Mouse (Mus musculus): Measurements from ENCODE around the gene Nkx2-3. TPM values are rescaled to one million over a fixed set of nuclear protein-coding genes. Genes with fewer than 3 reads are reported as not detected.

Gene Nkx2-3
- total RNA-seq, 1 experiment from 2014 or later = not detected

DNA sequence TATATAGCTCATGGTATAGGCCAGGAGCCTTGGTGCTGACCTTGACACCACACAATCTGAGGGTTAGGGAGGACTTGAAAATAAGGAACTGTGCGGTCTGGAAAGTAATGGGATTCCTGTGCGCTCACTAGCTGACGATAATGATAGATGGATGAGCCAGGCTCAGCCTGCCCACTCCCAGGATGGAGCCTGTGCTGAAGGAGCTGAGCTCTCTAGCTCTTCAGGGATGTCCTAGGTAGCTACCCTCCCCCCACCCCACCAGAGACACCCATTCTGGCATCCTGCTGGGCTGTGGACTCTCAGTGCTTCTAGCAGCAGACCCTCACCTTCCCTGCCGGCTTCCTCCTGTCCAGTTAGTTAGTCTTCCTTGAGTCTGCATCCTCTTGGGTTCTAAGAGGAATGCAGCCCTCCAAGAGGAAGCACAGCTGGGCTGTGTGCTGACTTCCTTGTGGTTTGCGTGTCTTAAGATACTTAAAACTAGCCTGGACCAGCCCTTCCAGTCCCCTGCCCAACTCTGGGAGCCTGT, 6.4 kb downstream of the Nkx2-3 start:
- DNase-seq = no peak

DNA sequence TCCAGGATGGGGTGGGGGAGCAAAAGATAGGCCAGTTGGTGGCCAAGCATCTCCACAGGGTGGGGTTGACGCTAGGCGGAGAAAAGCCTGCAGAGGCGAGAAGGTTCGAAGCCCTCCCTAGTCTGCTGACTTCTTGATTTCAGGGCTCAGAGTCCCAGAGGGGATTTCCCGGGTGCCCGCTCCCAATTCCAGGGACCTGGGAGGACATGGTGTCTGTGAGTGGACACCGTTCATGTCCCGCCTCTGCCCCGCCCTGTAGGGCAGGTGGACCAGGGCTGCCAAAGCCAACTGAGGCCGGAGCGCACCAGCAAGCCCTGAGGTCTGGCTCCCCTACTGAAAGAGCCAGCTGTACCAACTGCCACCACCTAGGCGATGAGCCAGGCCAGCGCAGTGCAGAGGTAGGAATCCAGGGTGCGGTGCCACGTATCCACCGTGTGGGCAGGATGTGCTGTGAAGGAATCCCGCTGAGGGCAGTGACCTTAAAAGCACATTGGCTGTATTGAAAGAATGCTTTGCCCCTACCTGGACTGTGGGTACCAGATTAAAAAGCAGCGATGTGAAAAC, 7.9 kb downstream of the Nkx2-3 start:
- no peak for DNase-seq

DNA sequence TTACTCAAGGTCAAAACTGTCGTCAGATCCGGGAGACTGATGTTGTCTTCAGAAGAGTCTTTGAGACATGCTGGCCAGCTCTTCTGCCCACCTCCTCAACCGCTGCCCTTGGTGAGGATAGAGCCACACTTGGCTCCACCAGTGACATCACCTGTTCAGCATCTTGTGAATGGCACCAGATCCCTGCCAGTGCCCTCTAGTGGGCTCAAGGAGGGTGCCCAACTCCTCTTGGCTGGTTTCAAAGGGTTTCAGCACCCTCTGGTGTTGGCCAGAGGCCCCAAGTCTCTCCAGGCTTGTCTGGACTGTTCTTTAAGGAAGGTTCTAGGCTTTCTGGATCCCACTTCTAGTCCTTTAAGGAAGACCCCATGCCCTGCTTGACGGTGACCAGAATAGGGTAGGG, 11.8 kb downstream of the Nkx2-3 start:
- DNase-seq = peak; percentile 63

DNA sequence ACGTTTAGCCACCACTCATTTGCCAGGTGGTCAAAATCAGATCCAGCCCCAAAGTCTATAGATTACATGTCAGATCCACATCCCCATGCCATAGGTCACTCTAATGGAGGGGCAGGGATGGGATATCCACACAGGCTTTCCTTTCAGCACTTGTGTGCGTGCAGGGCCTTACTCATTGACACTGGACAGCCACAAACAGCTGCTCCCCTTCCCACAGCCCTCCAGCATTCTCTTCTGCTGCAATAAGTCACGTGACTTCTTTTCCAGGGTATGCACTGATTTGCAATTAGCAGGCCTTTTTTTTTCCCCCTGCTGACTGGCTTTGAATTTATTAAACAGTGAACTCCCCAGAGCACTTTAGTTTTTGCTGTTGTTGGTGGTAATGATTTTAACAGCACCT, 14.0 kb downstream of the Nkx2-3 start:
- DNase-seq = no peak

DNA sequence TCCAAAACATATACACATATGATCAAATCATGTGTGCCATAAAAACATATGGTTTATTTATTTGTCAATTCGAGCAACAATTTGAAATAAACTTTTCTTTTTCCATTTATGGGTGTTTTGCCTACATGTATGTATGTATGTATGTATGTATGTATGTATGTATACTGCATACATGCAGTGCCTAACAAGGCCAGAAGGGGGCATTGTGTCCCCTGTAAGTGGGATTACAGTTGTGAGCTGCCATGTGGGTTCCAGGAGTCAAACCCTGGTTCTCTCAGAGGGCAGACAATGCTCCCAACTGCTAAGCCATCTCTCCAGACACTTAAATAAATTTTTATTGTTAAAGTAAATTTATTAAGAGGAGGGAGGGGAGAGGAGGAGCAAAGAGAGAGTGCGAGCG, 15.2 kb downstream of the Nkx2-3 start:
- no peak for DNase-seq

DNA sequence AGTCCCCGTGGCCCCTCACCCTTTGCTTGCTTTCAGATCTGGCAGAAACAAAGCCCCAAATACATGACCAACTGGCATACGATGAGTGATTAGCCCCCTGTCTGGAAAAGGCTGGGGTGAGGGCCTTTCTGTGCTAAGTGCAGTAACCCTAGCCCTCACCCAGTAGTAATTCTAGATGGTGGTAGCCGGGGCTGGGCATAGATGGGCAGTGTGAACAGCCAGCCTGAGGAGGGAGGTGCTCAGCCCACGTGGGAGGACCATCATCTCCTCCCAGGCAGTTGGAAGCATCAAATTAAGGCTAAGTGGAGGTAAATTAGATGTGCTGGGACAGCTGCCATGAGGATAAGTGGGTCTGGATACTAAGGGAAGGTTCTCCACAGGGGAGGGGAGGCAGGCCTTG, 17.0 kb downstream of the Nkx2-3 start:
- DNase-seq = no peak

DNA sequence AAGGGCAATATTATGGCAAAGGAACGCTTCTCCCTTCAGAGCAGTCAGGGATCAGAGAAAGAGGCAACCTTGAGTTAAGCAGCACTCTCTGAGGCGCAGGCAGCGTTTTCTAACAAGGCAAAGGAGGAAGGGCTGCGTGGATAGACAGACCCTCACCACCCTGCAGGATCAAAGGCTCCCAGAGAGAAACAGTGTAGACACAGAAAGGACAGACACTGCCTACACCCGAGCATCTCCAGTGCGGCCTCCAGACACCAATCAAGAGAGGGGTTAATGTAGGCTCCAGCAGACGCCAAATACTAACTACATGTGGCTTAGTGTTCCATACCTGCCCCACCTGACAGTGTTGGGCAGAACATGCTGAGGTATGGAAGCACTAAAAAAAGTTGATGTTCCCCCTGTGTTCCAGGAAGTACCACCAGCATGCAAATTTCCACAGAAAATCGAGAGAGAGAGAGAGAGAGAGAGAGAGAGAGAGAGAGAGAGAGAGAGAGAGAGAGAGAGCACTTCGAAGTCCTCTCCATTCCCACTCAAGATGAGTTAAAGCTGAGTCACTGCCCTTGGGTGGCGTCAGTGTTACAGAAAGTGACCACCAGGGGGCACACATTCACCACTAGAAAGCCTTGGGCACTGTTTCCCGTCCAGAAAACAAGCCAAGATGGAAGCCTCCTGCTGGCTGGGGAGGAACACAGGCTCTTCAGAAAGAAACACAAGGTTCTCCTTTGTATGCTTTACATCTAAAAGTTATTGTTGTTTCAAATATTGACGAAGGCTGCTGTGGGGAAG, 18.5 kb downstream of the Nkx2-3 start:
- peak; percentile 85 for DNase-seq

DNA sequence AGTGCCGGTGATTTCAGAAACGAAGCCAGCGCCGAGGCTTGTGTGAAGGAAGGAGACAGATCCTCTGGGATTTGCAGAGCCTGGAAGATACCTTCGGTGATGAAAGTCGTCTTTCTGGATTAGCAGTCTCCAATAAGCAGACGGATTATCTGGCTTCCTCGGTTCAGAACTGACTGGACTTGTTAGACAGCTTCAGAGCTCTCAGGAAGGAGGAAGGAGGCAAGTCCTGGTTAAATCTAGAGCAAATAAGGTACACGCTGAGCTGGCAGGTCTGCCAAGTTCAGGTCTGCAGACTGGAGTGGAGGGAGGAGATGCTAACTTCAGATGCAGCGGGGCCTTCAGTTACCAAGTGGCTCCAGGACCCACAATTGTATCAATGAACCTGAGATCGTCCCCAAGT, 29.7 kb downstream of the Nkx2-3 start:
- no peak for DNase-seq

DNA sequence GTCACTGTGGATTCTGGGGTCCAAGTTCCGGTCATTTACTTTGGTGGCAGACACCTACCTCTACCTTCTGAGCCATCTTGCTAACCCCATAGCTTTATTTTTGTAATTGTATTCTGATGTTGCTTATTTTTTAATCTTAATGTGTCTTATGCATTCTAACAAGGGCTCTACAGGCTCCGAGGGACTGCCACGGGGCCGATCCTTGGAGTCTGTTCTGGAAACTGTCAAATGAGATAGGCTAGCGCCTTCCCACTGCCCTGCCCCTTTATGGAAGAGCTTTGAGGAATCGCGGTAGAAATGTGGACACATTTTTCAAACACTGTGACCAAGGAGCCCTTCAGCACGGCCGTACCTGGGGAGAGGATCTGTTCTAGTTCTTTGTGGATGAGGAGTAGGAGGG, 30.7 kb downstream of the Nkx2-3 start:
- no peak for DNase-seq

DNA sequence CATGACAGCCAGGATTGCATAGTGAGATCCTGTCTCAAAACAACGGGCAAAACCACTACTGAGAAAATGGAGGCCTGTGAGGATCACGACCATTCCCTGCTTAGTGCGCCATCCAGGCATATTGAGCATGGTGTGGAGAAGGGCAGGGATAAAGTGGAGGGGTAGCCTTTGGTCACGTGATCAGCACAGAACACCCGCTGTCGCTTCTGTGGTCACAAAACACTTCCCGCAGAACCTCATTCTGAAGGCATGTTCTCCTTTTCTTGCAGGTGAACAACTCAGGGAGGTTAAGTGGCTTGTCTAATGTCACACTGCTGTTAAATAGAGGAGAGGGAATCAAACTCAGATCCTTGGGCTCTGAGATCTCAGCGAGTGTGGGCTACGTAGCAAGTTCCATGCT, 33.4 kb downstream of the Nkx2-3 start:
- DNase-seq = no peak

DNA sequence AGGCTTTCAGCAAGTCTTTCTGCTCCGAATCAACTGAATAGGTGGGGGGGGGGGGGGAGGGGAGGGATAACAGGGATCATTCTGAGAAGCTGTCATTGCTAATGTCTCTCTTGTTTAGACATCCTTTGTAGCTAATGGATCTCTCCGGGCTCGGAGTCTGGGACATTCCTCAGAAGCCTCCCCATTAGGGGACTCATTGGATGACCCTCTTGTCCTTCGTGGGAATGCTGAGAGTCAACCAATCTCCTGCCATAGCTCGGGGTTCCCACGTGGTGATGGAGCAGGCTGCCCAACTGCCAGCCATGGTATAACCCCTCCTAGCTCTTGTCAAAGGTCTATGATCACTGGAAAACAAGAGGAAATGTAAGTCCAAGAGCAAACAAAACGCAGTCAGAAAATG, 34.7 kb downstream of the Nkx2-3 start:
- DNase-seq = no peak

DNA sequence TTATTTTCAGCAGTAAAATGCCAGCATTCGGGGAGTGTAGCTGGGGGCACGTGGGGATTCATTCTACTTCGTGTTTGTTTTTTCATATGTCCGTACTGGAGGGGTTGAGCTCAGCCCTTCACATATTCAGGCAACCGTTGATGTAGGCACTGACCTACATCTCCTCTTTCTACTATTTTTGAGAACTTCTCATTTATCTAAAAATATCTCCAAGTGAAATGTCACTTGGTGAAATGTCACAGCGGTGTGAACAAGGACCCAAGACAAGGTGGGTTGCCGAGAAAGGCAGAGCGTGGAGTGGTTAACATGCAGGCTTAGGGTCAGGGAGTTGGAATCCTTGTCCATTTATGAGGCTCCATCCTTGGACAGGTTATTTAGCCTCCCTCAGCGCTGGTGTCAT, 35.1 kb downstream of the Nkx2-3 start:
- DNase-seq = no peak

DNA sequence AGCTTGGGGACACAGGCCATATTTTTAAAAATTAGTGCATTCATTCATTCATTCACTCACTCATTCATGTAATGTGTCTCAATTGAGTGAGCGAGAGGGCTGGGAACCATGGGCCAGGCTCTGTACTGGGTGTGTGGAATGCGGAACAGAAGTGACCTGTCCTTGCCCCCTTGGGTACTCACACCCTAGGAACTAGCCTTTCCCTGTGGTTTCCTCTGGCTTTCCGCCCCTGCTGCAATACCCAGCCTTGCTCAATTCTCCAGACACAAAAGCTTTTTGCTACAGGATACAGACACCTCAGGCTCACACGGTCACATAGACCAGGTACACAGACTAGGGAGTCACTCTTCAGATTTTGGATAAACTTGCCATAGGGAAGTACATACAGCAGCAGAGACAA, 36.2 kb downstream of the Nkx2-3 start:
- no peak for DNase-seq

DNA sequence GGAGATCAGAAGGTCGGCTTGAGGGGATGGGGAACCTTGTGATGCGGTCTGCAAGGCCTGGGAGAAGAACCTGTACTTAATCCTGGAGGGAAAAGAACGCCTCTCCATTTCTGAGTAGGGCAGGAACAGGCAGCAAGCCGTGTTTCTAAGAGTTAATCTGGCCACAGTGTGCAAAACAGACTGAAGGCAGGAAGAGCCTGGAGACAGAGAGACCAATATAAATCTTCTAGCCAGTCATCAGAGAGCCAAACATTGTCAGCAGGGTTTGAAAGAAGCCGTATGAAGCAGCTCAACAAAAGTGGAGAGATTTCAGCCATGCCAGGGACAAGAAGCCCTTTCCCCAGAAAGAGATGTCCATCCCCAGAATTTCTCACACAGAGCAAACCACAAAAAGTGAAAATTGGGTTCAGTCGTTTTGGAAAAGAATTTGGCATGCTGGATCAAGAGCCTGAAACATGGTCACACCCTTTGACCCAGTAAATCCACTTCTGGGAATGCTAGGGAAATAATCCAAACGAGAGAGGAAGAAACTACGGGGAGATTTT, 39.2 kb downstream of the Nkx2-3 start:
- DNase-seq = no peak

DNA sequence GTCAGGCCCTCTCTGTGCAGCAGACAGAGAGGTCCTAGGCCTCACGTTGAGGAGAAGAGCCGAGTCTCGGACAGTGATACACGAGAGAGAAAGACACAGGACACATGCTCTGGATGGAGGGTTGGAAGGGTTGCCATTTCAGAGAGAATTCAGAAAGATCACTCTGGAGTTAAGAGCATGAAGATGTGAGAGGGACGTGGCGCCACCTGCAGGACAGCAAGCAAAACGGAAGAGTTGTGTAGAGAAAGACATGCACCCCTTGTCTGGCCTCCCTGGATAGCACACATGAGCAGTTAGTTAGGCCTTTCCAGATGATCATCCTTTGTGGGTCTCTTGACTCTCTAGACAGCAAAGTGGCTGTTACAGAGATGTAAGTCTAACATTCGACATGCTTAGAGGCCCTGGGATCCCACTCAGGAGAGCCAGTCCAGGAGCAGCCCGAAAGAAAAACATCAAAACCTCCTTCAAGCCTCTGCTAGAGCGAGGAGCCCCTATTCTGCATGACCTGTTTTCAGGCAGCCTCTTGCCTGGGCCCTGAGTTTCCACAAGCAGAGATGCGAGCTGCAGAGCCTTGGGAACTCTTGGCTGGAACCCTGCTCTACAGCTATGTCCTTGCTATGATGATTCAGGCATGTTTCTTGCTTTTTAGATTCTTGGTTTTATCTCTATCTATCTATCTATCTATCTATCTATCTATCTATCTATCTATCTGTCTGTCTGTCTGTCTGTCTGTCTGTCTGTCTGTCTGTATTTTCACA, 43.8 kb downstream of the Nkx2-3 start:
- DNase-seq = peak; percentile 68

DNA sequence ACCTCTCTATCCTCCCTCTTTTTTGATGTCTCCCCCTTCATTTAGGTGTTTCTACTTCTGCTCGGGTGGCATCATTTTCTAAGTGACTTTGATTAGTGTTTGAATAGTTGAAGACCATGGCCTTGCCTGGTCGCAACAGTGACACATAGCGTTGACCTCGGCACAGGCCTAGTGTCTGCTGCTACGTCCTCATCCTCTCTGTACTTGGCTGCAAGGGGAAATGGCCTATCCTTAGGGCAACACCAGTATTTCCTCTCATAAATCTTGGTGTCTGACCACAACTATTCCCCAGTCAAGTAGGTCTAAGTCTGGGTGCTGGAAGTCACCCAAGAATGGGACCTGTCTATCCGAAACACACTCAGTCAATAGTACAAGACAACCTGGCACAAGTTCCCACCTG, 47.5 kb downstream of the Nkx2-3 start:
- DNase-seq = no peak

DNA sequence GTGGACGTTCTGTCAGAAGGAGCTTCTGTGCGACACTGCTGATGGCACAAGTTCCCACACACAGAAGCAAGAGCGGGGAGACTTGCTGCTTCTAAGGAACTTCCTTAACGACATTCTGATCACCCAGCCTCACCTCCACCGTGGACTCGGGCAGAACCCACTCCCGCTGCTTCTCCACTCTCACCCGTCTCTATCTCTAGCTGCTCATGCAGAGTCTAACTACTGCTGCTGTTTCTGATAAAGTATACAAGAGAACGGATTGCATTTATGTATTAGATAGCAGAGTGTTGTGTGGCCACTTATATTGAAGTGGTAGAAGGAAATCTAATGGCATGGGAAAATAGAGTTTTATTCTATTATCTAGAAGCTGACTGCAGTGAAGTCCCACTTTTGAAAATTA, 48.6 kb downstream of the Nkx2-3 start:
- DNase-seq = no peak

DNA sequence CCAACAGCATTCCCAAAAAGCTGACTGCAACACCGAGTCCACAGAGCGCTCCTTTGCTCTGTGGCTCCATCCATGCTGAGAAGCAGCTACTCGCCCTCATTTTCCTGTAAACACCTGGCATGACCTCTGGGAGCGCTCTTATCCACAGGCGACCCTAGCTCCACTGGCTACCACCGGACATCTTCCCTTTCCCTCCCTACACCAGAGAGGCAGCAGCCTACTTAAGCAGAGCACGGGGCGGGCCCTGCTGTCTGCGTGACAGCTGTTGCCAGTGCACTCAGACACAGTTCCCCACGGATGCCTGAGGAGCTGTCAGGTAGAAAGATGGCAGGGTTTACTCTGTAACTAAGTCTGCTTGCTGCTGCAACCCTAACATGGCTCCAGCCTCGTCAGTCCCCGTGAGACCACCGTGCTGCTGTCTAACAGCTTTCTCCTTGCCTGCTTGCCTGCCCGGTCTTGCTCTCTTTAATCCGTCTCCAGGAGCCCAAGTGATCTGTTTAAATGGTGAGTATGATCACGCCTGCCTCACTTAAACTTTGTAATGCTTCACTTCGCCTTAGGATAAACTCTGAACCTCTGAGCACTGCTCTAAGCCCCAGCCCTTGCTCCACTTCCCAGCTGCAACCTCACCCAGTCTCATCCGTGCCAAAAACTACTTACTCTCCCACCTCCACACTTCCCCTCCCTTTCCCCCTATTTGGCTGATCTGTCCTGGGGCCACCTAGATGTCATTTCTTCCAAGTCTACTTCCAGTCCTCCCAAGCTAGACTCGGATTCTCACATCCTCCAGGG, 50.2 kb downstream of the Nkx2-3 start:
- no peak for DNase-seq

DNA sequence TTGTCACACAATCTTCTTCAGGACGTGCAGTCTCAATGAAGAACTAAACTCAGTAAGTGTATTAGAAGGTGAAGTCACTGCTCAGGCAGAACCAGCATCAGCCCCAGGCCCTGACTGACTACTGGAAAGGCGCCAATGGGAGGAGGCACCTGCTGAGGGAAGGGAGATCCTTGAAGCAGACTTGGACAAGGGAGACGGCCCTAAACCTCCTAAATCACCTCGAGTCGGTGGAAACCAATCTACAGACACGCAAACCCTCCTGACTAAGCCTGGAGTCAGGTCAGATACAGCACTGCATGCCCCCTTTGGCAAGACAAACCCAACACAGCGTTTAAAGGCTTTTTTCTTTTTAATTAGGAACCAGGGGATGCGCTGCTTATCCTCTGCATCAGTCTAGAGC, 51.3 kb downstream of the Nkx2-3 start:
- DNase-seq = no peak
